Mouse (Mus musculus): ENCODE results near the gene Grip1.

DNA sequence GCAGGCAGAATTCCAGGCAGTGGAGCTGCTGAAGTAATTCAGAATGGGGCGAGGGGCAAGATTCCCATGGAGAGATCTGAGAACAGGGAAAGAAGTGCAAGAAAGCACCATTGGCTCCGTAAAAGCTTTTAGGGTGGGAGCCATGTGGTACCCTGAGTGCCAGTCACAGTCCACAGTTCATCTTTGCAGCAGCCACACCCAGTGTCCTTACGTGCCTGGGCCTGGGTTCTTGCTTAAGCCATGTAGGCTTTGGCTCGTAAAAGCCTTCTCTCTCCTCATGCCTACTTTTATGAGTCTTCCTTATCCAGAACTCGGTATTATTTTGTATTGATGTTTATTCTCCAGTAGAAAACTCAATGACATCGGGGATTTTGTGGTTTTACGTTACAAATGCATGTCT lies 550.5 kb downstream of the Grip1 start:
- TF ChIP-seq CTCF (IDR thresholded peaks at IDR 0.05; ENCODE audit: low read depth) (no peak), EP300 (IDR thresholded peaks at IDR 0.05; ENCODE audit: low read depth) (no peak)

Measured in heart, postnatal 0 days (tissue).